Mouse (Mus musculus): ENCODE measurements at regions not wholly inside any gene's neighbourhood (a gene's known extent, or its start where the extent isn't known, plus 50 kb on each side); places are given as distances from the start of the nearest gene placed in this dataset.

DNA sequence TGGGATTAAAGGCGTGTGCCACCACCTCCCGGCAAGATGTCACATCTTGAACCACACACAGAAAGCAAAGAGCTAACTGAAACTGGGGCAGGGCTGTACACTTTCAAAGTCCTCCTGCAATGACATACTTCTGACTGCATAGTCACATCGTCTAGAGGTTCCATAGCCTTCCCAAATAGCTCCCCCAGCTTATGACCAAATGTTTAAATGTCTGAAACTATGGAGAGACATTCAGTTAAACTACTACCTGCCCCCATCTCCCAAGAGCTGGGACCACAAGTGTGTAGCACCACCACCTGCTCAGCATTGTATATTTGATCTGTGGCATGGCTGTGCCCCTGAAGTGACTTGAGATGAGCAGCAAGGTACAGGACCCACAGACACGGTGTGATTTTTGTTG, 52.1 kb upstream of the Kdm7a start:
- TF ChIP-seq CTCF (IDR thresholded peaks at IDR 0.05; ENCODE audit: insufficient read depth, low read length) (no peak), POLR2A (IDR thresholded peaks at IDR 0.05; ENCODE audit: borderline replicate concordance, extremely low read depth, low read depth, low read length) (no peak)
